Mouse (Mus musculus): ENCODE results near the gene Eif4e2. TPM values are rescaled to one million over a fixed set of nuclear protein-coding genes. Genes with fewer than 3 reads are reported as not detected.
A peak's percentile ranks its signal among the peaks of the same experiment; 100 is the strongest.

Eif4e2 gene
- polyA plus RNA-seq, 1 experiment, result 127 TPM

- Histone ChIP-seq H3K4me3 (ENCODE audit: control insufficient read depth, low read depth, low read length) (no peak overlapping the region), H3K4me1 (ENCODE audit: control insufficient read depth, insufficient read depth, low read length) (peaks cover 8% of the 10 kb centered on the region; the same call in 1 of the 2 replicates), H3K27me3 (ENCODE audit: control insufficient read depth, insufficient read depth, low read length) (no peaks in the 10 kb centered on the region), H3K27ac (ENCODE audit: control insufficient read depth, insufficient read depth, low read depth, low read length) (no peak overlapping the region), H3K36me3 (ENCODE audit: control insufficient read depth, insufficient read depth, low read length) (no peaks in the 10 kb centered on the region)
- TF ChIP-seq CTCF (IDR thresholded peaks at IDR 0.05; ENCODE audit: control insufficient read depth, insufficient read depth, insufficient replicate concordance, low read depth, low read length), result peak; percentile 60; the same call in 1 of the 2 replicates
- no peak for TF ChIP-seq POLR2A (IDR thresholded peaks at IDR 0.05; ENCODE audit: control insufficient read depth, low read depth, low read length)
Measured at GRCm38 (mm10) chr1:87174006-87174955, 39.4 kb upstream of the Eif4e2 start.

DNA sequence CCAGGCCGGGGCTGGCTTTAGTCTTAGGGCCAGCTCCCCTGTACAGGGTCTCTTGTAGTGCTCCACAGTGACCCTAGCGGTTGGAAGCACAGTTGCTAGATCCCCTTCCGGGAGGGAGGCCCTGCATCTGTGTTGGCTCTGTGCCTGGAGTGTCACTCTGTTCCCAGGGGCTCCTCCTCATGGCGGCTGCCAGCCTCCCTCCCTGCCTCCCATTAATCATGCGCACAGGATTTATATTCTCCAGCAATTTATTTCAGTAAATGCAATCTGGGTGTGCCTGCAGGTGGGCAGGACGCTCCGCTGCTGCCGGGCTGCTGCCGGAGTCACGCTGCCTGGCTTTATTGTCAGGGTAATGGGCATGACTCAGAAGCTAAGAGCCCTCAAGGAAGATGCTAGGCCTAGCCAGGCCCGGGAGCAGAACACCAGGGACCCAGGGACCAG lies 37.8 kb upstream of the Eif4e2 start:
- H3K27ac ChIP-seq (ENCODE audit: control insufficient read depth, insufficient read depth, low read depth, low read length), result no peak overlapping the region
- H3K36me3 ChIP-seq (ENCODE audit: control insufficient read depth, insufficient read depth, low read length), result no peaks in the 10 kb centered on the region
- no peaks in the 10 kb centered on the region for H3K4me1 ChIP-seq (ENCODE audit: control insufficient read depth, insufficient read depth, low read length)
- no peak overlapping the region for H3K4me3 ChIP-seq (ENCODE audit: control insufficient read depth, low read depth, low read length)
- TF ChIP-seq CTCF (IDR thresholded peaks at IDR 0.05; ENCODE audit: control insufficient read depth, insufficient read depth, insufficient replicate concordance, low read depth, low read length) (no peak), POLR2A (IDR thresholded peaks at IDR 0.05; ENCODE audit: control insufficient read depth, low read depth, low read length) (no peak)
- no peaks in the 10 kb centered on the region for H3K27me3 ChIP-seq (ENCODE audit: control insufficient read depth, insufficient read depth, low read length)

GRCm38 (mm10) chr1:87180896-87181295 lies 32.8 kb upstream of the Eif4e2 start:
- no peak for TF ChIP-seq CTCF (IDR thresholded peaks at IDR 0.05; ENCODE audit: control insufficient read depth, insufficient read depth, insufficient replicate concordance, low read depth, low read length)
- no peak for TF ChIP-seq POLR2A (IDR thresholded peaks at IDR 0.05; ENCODE audit: control insufficient read depth, low read depth, low read length)
- no peak overlapping the region for H3K27ac ChIP-seq (ENCODE audit: control insufficient read depth, insufficient read depth, low read depth, low read length)
- peaks cover 29% of the 10 kb centered on the region for H3K4me1 ChIP-seq (ENCODE audit: control insufficient read depth, insufficient read depth, low read length)
- no peak overlapping the region for H3K4me3 ChIP-seq (ENCODE audit: control insufficient read depth, low read depth, low read length)
- no peaks in the 10 kb centered on the region for H3K36me3 ChIP-seq (ENCODE audit: control insufficient read depth, insufficient read depth, low read length)
- no peaks in the 10 kb centered on the region for H3K27me3 ChIP-seq (ENCODE audit: control insufficient read depth, insufficient read depth, low read length)

DNA sequence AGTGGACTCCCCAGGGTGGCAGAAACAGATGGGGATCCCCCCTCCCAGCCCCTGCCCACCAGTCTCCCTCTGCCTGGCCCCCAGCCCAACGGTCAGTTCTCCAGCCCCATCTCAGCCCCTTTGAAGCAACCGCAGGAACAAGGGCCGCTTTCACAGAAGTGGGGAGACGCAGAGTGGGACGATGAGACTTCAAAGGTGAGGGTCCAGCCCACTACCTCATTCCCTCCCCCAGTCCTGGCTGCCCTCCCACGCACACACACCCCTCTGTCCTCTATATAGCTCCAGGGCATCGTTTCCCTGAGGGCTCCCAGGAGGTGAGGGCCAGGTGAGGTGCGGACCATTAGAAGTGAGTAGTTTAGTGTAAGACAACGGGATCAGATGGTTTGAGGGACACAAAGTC lies 30.7 kb upstream of the Eif4e2 start, which contains the start of gene Prss56:
TSS of gene Prss56 (plus strand) at position 301 of the 400 bp plus-strand sequence.
- Histone ChIP-seq H3K27me3 (ENCODE audit: control insufficient read depth, insufficient read depth, low read length) (no peaks in the 10 kb centered on the region), H3K4me1 (ENCODE audit: control insufficient read depth, insufficient read depth, low read length) (peaks cover 42% of the 10 kb centered on the region)
- no peak for TF ChIP-seq CTCF (IDR thresholded peaks at IDR 0.05; ENCODE audit: control insufficient read depth, insufficient read depth, insufficient replicate concordance, low read depth, low read length)
- TF ChIP-seq POLR2A (IDR thresholded peaks at IDR 0.05; ENCODE audit: control insufficient read depth, low read depth, low read length), result no peak

GRCm38 (mm10) chr1:87183998-87184750 lies 29.5 kb upstream of the Eif4e2 start:
- peak overlapping the region; percentile 36 for H3K4me3 ChIP-seq (ENCODE audit: control insufficient read depth, low read depth, low read length)
- no peaks in the 10 kb centered on the region for H3K27me3 ChIP-seq (ENCODE audit: control insufficient read depth, insufficient read depth, low read length)
- H3K36me3 ChIP-seq (ENCODE audit: control insufficient read depth, insufficient read depth, low read length), result no peaks in the 10 kb centered on the region
- TF ChIP-seq POLR2A (IDR thresholded peaks at IDR 0.05; ENCODE audit: control insufficient read depth, low read depth, low read length) (no peak), CTCF (IDR thresholded peaks at IDR 0.05; ENCODE audit: control insufficient read depth, insufficient read depth, insufficient replicate concordance, low read depth, low read length) (no peak)
- H3K4me1 ChIP-seq (ENCODE audit: control insufficient read depth, insufficient read depth, low read length), result peaks cover 42% of the 10 kb centered on the region
- no peak overlapping the region for H3K27ac ChIP-seq (ENCODE audit: control insufficient read depth, insufficient read depth, low read depth, low read length)

More for the DNA sequence above, 30.7 kb upstream of the Eif4e2 start, which contains the start of gene Prss56:
- no peaks in the 10 kb centered on the region for H3K36me3 ChIP-seq (ENCODE audit: control insufficient read depth, insufficient read depth, low read length)
- no peak within 1 kb of the TSS; the same call in 1 of the 2 replicates for H3K4me3 ChIP-seq (ENCODE audit: control insufficient read depth, low read depth, low read length)
- H3K27ac ChIP-seq (ENCODE audit: control insufficient read depth, insufficient read depth, low read depth, low read length), result no peak within 1 kb of the TSS

DNA sequence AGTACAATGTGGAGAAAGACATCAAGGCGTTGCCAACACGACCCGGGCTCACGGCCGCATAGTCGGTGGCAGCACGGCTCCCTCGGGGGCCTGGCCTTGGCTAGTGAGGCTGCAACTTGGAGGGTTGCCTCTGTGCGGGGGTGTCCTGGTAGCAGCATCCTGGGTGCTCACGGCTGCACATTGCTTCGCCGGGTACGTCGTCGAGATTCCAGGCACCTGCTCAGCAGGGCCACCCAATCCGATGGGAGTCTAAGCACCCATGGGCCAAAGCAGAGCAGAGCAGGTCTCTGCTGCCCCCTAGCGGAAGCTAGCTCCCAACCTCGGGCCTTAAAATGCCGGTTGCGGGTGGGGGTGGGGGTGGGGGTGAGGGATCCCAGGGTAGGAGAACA lies 29.0 kb upstream of the Eif4e2 start:
- Histone ChIP-seq H3K27me3 (ENCODE audit: control insufficient read depth, insufficient read depth, low read length) (no peaks in the 10 kb centered on the region), H3K4me1 (ENCODE audit: control insufficient read depth, insufficient read depth, low read length) (peaks cover 42% of the 10 kb centered on the region), H3K4me3 (ENCODE audit: control insufficient read depth, low read depth, low read length) (peak overlapping the region; percentile 36), H3K27ac (ENCODE audit: control insufficient read depth, insufficient read depth, low read depth, low read length) (no peak overlapping the region), H3K36me3 (ENCODE audit: control insufficient read depth, insufficient read depth, low read length) (no peaks in the 10 kb centered on the region)
- no peak for TF ChIP-seq POLR2A (IDR thresholded peaks at IDR 0.05; ENCODE audit: control insufficient read depth, low read depth, low read length)
- TF ChIP-seq CTCF (IDR thresholded peaks at IDR 0.05; ENCODE audit: control insufficient read depth, insufficient read depth, insufficient replicate concordance, low read depth, low read length), result peak; percentile 79

- no peak overlapping the region for H3K27ac ChIP-seq (ENCODE audit: control insufficient read depth, insufficient read depth, low read depth, low read length)
- peaks cover 42% of the 10 kb centered on the region for H3K4me1 ChIP-seq (ENCODE audit: control insufficient read depth, insufficient read depth, low read length)
- no peak overlapping the region for H3K4me3 ChIP-seq (ENCODE audit: control insufficient read depth, low read depth, low read length)
- H3K27me3 ChIP-seq (ENCODE audit: control insufficient read depth, insufficient read depth, low read length), result no peaks in the 10 kb centered on the region
- H3K36me3 ChIP-seq (ENCODE audit: control insufficient read depth, insufficient read depth, low read length), result no peaks in the 10 kb centered on the region
- no peak for TF ChIP-seq POLR2A (IDR thresholded peaks at IDR 0.05; ENCODE audit: control insufficient read depth, low read depth, low read length)
- TF ChIP-seq CTCF (IDR thresholded peaks at IDR 0.05; ENCODE audit: control insufficient read depth, insufficient read depth, insufficient replicate concordance, low read depth, low read length), result no peak
Measured at GRCm38 (mm10) chr1:87185526-87185925, 28.2 kb upstream of the Eif4e2 start.
